Mouse (Mus musculus) lung, embryonic 15.5 days (tissue): ENCODE measurements around the gene Vav3. TPM values are rescaled to one million over a fixed set of nuclear protein-coding genes. Genes with fewer than 3 reads are reported as not detected.
A peak's percentile ranks its signal among the peaks of the same experiment; 100 is the strongest.
"Not testable (repeated sequence)": the region's sequence is repeated elsewhere in the genome, so short reads cannot be mapped to it uniquely, and the experiment has no call there.

Source experiments
- ATAC-seq: fragments of 200-750 bp; cut with Nextera tagmentation; 2 replicates; pipeline ENCODE4 v1.8.0; 2017; ENCODE audit warnings: moderate number of reproducible peaks, borderline replicate concordance; ENCODE audit not compliant: low FRiP score, low TSS enrichment; ENCODE audit errors: extremely low read depth
- H3K27ac ChIP-seq: fragments of 300-500 bp; sonication (generic); 2 replicates; pipeline ENCODE4 v1.5.1; 2015; ENCODE audit warnings: moderate library complexity, mild to moderate bottlenecking, inconsistent platforms
- H3K27me3 ChIP-seq: fragments of 300-500 bp; sonication (generic); 2 replicates; pipeline ENCODE4 v1.6.1; 2015; ENCODE audit warnings: inconsistent platforms
- H3K36me3 ChIP-seq: fragments of 300-500 bp; sonication (generic); 2 replicates; pipeline ENCODE4 v1.6.1; 2015; ENCODE audit warnings: inconsistent platforms
- H3K4me1 ChIP-seq: fragments of 300-500 bp; sonication (generic); 2 replicates; pipeline ENCODE4 v1.6.1; 2015; ENCODE audit warnings: inconsistent platforms
- H3K4me2 ChIP-seq: fragments of 300-500 bp; sonication (generic); 2 replicates; pipeline ENCODE4 v1.6.1; 2015; ENCODE audit warnings: inconsistent platforms, mild to moderate bottlenecking, moderate library complexity
- H3K4me3 ChIP-seq: fragments of 300-500 bp; sonication (generic); 2 replicates; pipeline ENCODE4 v1.5.1; 2015; ENCODE audit warnings: mild to moderate bottlenecking, inconsistent platforms
- H3K9ac ChIP-seq: fragments of 300-500 bp; sonication (generic); 2 replicates; pipeline ENCODE4 v1.6.1; 2015; ENCODE audit warnings: inconsistent platforms
- H3K9me3 ChIP-seq: fragments of 300-500 bp; sonication (generic); 2 replicates; pipeline ENCODE4 v1.6.1; 2016; ENCODE audit warnings: inconsistent platforms
- WGBS: fragments of 180-500 bp; shearing (Covaris S2); methylation state at CpG from one replicate; pipeline ENCODE4 v1.1.7; 2015; 5-methylcytosine and 5-hydroxymethylcytosine counted together
- polyA plus RNA-seq: library from polyadenylated mRNA; unstranded; fragments of >200 nt; fragmentation: Nextera tagmentation; extraction: Ambion mirVana; gene quantifications from 2 replicates; pipeline ENCODE4 v1.2.1, GENCODE M21; 2015

Vav3 gene
- polyA plus RNA-seq, 1 experiment from 2014 or later: 8.4 TPM

- ATAC-seq: no peak
- Histone ChIP-seq H3K36me3 (no peaks in the 10 kb centered on the region), H3K27me3 (no peaks in the 10 kb centered on the region), H3K9me3 (no peaks in the 10 kb centered on the region), H3K27ac (no peak overlapping the region), H3K9ac (no peak overlapping the region), H3K4me1 (no peaks in the 10 kb centered on the region), H3K4me2 (no peak overlapping the region), H3K4me3 (no peak overlapping the region)
- WGBS: 89% methylated on average over 10 of the region's 10 CpGs
Measured at GRCm38 (mm10) chr3:109388730-109389129, 48.3 kb downstream of the Vav3 start.

- WGBS: 87% methylated on average over 5 of the region's 5 CpGs
- ATAC-seq: no peak
- Histone ChIP-seq H3K4me2 (no peak overlapping the region), H3K4me1 (no peaks in the 10 kb centered on the region), H3K36me3 (no peaks in the 10 kb centered on the region), H3K27me3 (no peaks in the 10 kb centered on the region), H3K9me3 (no peaks in the 10 kb centered on the region), H3K9ac (no peak overlapping the region), H3K27ac (no peak overlapping the region), H3K4me3 (no peak overlapping the region)
Measured at GRCm38 (mm10) chr3:109401527-109401926, 61.1 kb downstream of the Vav3 start.

GRCm38 (mm10) chr3:109411294-109411693 lies 70.8 kb downstream of the Vav3 start:
- H3K4me1 ChIP-seq: no peaks in the 10 kb centered on the region
- H3K9ac ChIP-seq: no peak overlapping the region
- H3K36me3 ChIP-seq: no peaks in the 10 kb centered on the region
- no peak overlapping the region for H3K4me2 ChIP-seq
- H3K4me3 ChIP-seq: no peak overlapping the region
- H3K27ac ChIP-seq: no peak overlapping the region
- no peaks in the 10 kb centered on the region for H3K27me3 ChIP-seq
- 71% methylated on average over 3 of the region's 3 CpGs for WGBS
- ATAC-seq: no peak; the same call in 1 of the 2 replicates
- no peaks in the 10 kb centered on the region for H3K9me3 ChIP-seq

- H3K9ac ChIP-seq: no peak overlapping the region
- H3K4me1 ChIP-seq: no peaks in the 10 kb centered on the region
- H3K4me3 ChIP-seq: no peak overlapping the region
- no peaks in the 10 kb centered on the region for H3K9me3 ChIP-seq
- 72% methylated on average over 3 of the region's 3 CpGs for WGBS
- no peak for ATAC-seq
- H3K36me3 ChIP-seq: no peaks in the 10 kb centered on the region
- no peaks in the 10 kb centered on the region for H3K27me3 ChIP-seq
- no peak overlapping the region for H3K4me2 ChIP-seq
- H3K27ac ChIP-seq: no peak overlapping the region
Measured at GRCm38 (mm10) chr3:109420403-109420802, 80.0 kb downstream of the Vav3 start.

GRCm38 (mm10) chr3:109421019-109421418 lies 80.6 kb downstream of the Vav3 start:
- Histone ChIP-seq H3K4me1 (no peaks in the 10 kb centered on the region), H3K4me3 (no peak overlapping the region), H3K4me2 (no peak overlapping the region), H3K9me3 (no peaks in the 10 kb centered on the region), H3K36me3 (no peaks in the 10 kb centered on the region), H3K27me3 (no peaks in the 10 kb centered on the region), H3K27ac (no peak overlapping the region), H3K9ac (no peak overlapping the region)
- peak; percentile 49; the same call in 1 of the 2 replicates for ATAC-seq
- 29% methylated on average over 3 of the region's 3 CpGs for WGBS

GRCm38 (mm10) chr3:109423440-109424079 lies 83.1 kb downstream of the Vav3 start:
- Histone ChIP-seq H3K4me3 (no peak overlapping the region), H3K4me2 (no peak overlapping the region), H3K4me1 (no peaks in the 10 kb centered on the region), H3K9ac (no peak overlapping the region), H3K36me3 (no peaks in the 10 kb centered on the region), H3K27me3 (no peaks in the 10 kb centered on the region), H3K9me3 (no peaks in the 10 kb centered on the region), H3K27ac (no peak overlapping the region)
- no peak for ATAC-seq
- 72% methylated on average over 5 of the region's 5 CpGs for WGBS

GRCm38 (mm10) chr3:109431285-109431684 lies 90.8 kb downstream of the Vav3 start:
- 43% methylated on average over 1 of the region's 1 CpGs for WGBS
- ATAC-seq: no peak
- Histone ChIP-seq H3K36me3 (no peaks in the 10 kb centered on the region), H3K27me3 (no peaks in the 10 kb centered on the region), H3K4me3 (no peak overlapping the region), H3K27ac (no peak overlapping the region), H3K9ac (no peak overlapping the region), H3K9me3 (no peaks in the 10 kb centered on the region), H3K4me2 (no peak overlapping the region), H3K4me1 (no peaks in the 10 kb centered on the region)

- Histone ChIP-seq H3K9ac (no peak overlapping the region), H3K27ac (no peak overlapping the region), H3K27me3 (no peaks in the 10 kb centered on the region), H3K4me1 (no peaks in the 10 kb centered on the region), H3K9me3 (no peaks in the 10 kb centered on the region), H3K4me2 (no peak overlapping the region), H3K4me3 (no peak overlapping the region), H3K36me3 (no peaks in the 10 kb centered on the region)
- 84% methylated on average over 2 of the region's 2 CpGs for WGBS
- no peak for ATAC-seq
Measured at GRCm38 (mm10) chr3:109438552-109438951, 98.1 kb downstream of the Vav3 start.

GRCm38 (mm10) chr3:109439253-109439652 lies 98.8 kb downstream of the Vav3 start:
- no peaks in the 10 kb centered on the region for H3K9me3 ChIP-seq
- H3K4me1 ChIP-seq: no peaks in the 10 kb centered on the region
- no peak overlapping the region for H3K27ac ChIP-seq
- no peaks in the 10 kb centered on the region for H3K36me3 ChIP-seq
- no peaks in the 10 kb centered on the region for H3K27me3 ChIP-seq
- 76% methylated on average over 8 of the region's 8 CpGs for WGBS
- no peak overlapping the region for H3K9ac ChIP-seq
- H3K4me2 ChIP-seq: no peak overlapping the region
- ATAC-seq: no peak
- no peak overlapping the region for H3K4me3 ChIP-seq

GRCm38 (mm10) chr3:109440001-109440400 lies 99.5 kb downstream of the Vav3 start:
- Histone ChIP-seq H3K27me3 (no peaks in the 10 kb centered on the region), H3K9ac (no peak overlapping the region), H3K4me2 (no peak overlapping the region), H3K4me1 (no peaks in the 10 kb centered on the region), H3K9me3 (no peaks in the 10 kb centered on the region), H3K4me3 (no peak overlapping the region), H3K36me3 (no peaks in the 10 kb centered on the region), H3K27ac (no peak overlapping the region)
- WGBS: 74% methylated on average over 6 of the region's 6 CpGs
- ATAC-seq: no peak

- Histone ChIP-seq H3K4me1 (no peaks in the 10 kb centered on the region), H3K27ac (no peak overlapping the region), H3K27me3 (no peaks in the 10 kb centered on the region), H3K36me3 (no peaks in the 10 kb centered on the region), H3K4me2 (no peak overlapping the region), H3K4me3 (no peak overlapping the region), H3K9me3 (no peaks in the 10 kb centered on the region), H3K9ac (no peak overlapping the region)
- ATAC-seq: no peak
- 66% methylated on average over 3 of the region's 3 CpGs for WGBS
Measured at GRCm38 (mm10) chr3:109444077-109444476, 103.6 kb downstream of the Vav3 start.

GRCm38 (mm10) chr3:109446903-109447302 lies 106.5 kb downstream of the Vav3 start:
- no peak for ATAC-seq
- Histone ChIP-seq H3K4me3 (no peak overlapping the region), H3K9me3 (no peaks in the 10 kb centered on the region), H3K27ac (no peak overlapping the region), H3K4me2 (no peak overlapping the region), H3K27me3 (no peaks in the 10 kb centered on the region), H3K9ac (no peak overlapping the region), H3K36me3 (no peaks in the 10 kb centered on the region), H3K4me1 (no peaks in the 10 kb centered on the region)
- 58% methylated on average over 4 of the region's 4 CpGs for WGBS

- WGBS: 77% methylated on average over 5 of the region's 5 CpGs
Measured at GRCm38 (mm10) chr3:109448249-109448648, 107.8 kb downstream of the Vav3 start.

More at GRCm38 (mm10) chr3:109448249-109448648, 107.8 kb downstream of the Vav3 start:
- H3K27ac ChIP-seq, H3K9ac ChIP-seq, H3K36me3 ChIP-seq, H3K4me3 ChIP-seq, H3K4me2 ChIP-seq, H3K27me3 ChIP-seq, H3K9me3 ChIP-seq, ATAC-seq, H3K4me1 ChIP-seq: not testable (repeated sequence)
